Mouse (Mus musculus) thymus, adult 18-20 months (tissue): ENCODE measurements around the gene Map7d1.

Source experiments
- DNase-seq, 2 experiments: peaks; one replicate each; pipeline ENCODE4 v3.0.0; 2022; ENCODE audit warnings: mixed read lengths in 2 of 2

Map7d1 gene

GRCm38 (mm10) chr4:126256131-126256791, at the start of gene Map7d1:
Gene Map7d1 (minus strand): TSS chr4:126256343.
- peak; percentile 65 to 74 for DNase-seq

- DNase-seq = no peak
Measured at GRCm38 (mm10) chr4:126305428-126305827, 49.3 kb upstream of the Map7d1 start.

- DNase-seq = no peak
Measured at GRCm38 (mm10) chr4:126303877-126304276, 47.7 kb upstream of the Map7d1 start.

GRCm38 (mm10) chr4:126301584-126302309, 45.6 kb upstream of the Map7d1 start:
- DNase-seq = no peak

- no peak for DNase-seq
Measured at GRCm38 (mm10) chr4:126300916-126301583, 44.9 kb upstream of the Map7d1 start.

GRCm38 (mm10) chr4:126296617-126297101, 40.5 kb upstream of the Map7d1 start:
- no peak for DNase-seq

GRCm38 (mm10) chr4:126295937-126296336, 39.8 kb upstream of the Map7d1 start:
- DNase-seq = no peak

- DNase-seq = no peak
Measured at GRCm38 (mm10) chr4:126295152-126295551, 39.0 kb upstream of the Map7d1 start.

GRCm38 (mm10) chr4:126291196-126291595, 35.1 kb upstream of the Map7d1 start:
- DNase-seq = no peak

- DNase-seq = no peak
Measured at GRCm38 (mm10) chr4:126290314-126290713, 34.2 kb upstream of the Map7d1 start.

- DNase-seq = no peak
Measured at GRCm38 (mm10) chr4:126288085-126288666, 32.0 kb upstream of the Map7d1 start.

GRCm38 (mm10) chr4:126287302-126287995, 31.3 kb upstream of the Map7d1 start:
- no peak for DNase-seq

GRCm38 (mm10) chr4:126286492-126286891, 30.3 kb upstream of the Map7d1 start, which contains the start of gene Col8a2:
Gene Col8a2 (plus strand): TSS chr4:126286793.
- DNase-seq = no peak

- no peak for DNase-seq
Measured at GRCm38 (mm10) chr4:126283582-126283981, 27.4 kb upstream of the Map7d1 start.

GRCm38 (mm10) chr4:126281706-126282105, 25.6 kb upstream of the Map7d1 start:
- DNase-seq = no peak

- DNase-seq = no peak
Measured at GRCm38 (mm10) chr4:126278961-126279360, 22.8 kb upstream of the Map7d1 start.

- DNase-seq = no peak
Measured at GRCm38 (mm10) chr4:126278565-126278915, 22.4 kb upstream of the Map7d1 start.

GRCm38 (mm10) chr4:126277906-126278564, 21.9 kb upstream of the Map7d1 start:
- no peak for DNase-seq

GRCm38 (mm10) chr4:126275681-126276131, 19.6 kb upstream of the Map7d1 start:
- DNase-seq = no peak

- no peak for DNase-seq
Measured at GRCm38 (mm10) chr4:126275081-126275480, 18.9 kb upstream of the Map7d1 start.

GRCm38 (mm10) chr4:126273753-126274152, 17.6 kb upstream of the Map7d1 start:
- DNase-seq = no peak

- no peak for DNase-seq
Measured at GRCm38 (mm10) chr4:126269292-126269691, 13.1 kb upstream of the Map7d1 start.
